Mouse (Mus musculus) hindbrain, embryonic 16.5 days (tissue): ENCODE results near the gene Tmem59l. TPM values are rescaled to one million over a fixed set of nuclear protein-coding genes. Genes with fewer than 3 reads are reported as not detected.
A peak's percentile ranks its signal among the peaks of the same experiment; 100 is the strongest.

Source experiments
- ATAC-seq: fragments of 200-750 bp; cut with Nextera tagmentation; 2 replicates; pipeline ENCODE4 v1.8.0; 2017; ENCODE audit warnings: moderate TSS enrichment, moderate library complexity
- H3K27ac ChIP-seq: fragments of 300-500 bp; sonication (generic); 2 replicates; pipeline ENCODE4 v1.5.1; 2014; ENCODE audit warnings: low read depth, mild to moderate bottlenecking, control low read depth, low read length, moderate library complexity
- H3K27me3 ChIP-seq: fragments of 300-500 bp; sonication (generic); replicated peaks from 2 replicates; pipeline ENCODE4 v1.6.1; 2014; ENCODE audit warnings: low read length; ENCODE audit not compliant: control insufficient read depth, insufficient read depth
- H3K36me3 ChIP-seq: fragments of 300-500 bp; sonication (generic); 2 replicates; pipeline ENCODE4 v1.6.1; 2014; ENCODE audit warnings: mild to moderate bottlenecking, low read length, moderate library complexity, mixed read lengths; ENCODE audit not compliant: control insufficient read depth, insufficient read depth
- H3K4me1 ChIP-seq: fragments of 300-500 bp; sonication (generic); 2 replicates; pipeline ENCODE4 v1.6.1; 2014; ENCODE audit warnings: low read depth, low read length; ENCODE audit not compliant: control insufficient read depth, insufficient read depth
- H3K4me2 ChIP-seq: fragments of 300-500 bp; sonication (generic); 2 replicates; pipeline ENCODE4 v1.6.1; 2014; ENCODE audit warnings: mild to moderate bottlenecking, low read length, control low read depth, moderate library complexity
- H3K4me3 ChIP-seq: fragments of 300-500 bp; sonication (generic); 2 replicates; pipeline ENCODE4 v1.5.1; 2014; ENCODE audit warnings: mild to moderate bottlenecking, low read length, control low read depth, moderate library complexity
- H3K9ac ChIP-seq: fragments of 300-500 bp; sonication (generic); 2 replicates; pipeline ENCODE4 v1.6.1; 2014; ENCODE audit warnings: low read depth, mild to moderate bottlenecking, control low read depth, low read length, moderate library complexity
- H3K9me3 ChIP-seq: fragments of 300-500 bp; sonication (generic); 2 replicates; pipeline ENCODE4 v1.6.1; 2014; ENCODE audit warnings: mild to moderate bottlenecking, low read length, moderate library complexity; ENCODE audit not compliant: control insufficient read depth
- WGBS: fragments of 180-500 bp; shearing (Covaris S2); extraction: QIAGEN DNeasy Blood & Tissue Kit; methylation state at CpG from one replicate; pipeline ENCODE4 v1.1.7; 2014; 5-methylcytosine and 5-hydroxymethylcytosine counted together
- polyA plus RNA-seq: library from polyadenylated mRNA; unstranded; fragments of >200 nt; fragmentation: Nextera tagmentation; extraction: Ambion mirVana; gene quantifications from 2 replicates; pipeline ENCODE4 v1.2.1, GENCODE M21; 2015

Gene Tmem59l
- polyA plus RNA-seq, 1 experiment from 2014 or later, result 190 TPM

- ATAC-seq, result no peak
- H3K9ac ChIP-seq, result peak within 1 kb of the TSS; percentile 33
- no peaks in the 10 kb centered on the region for H3K9me3 ChIP-seq
- WGBS, result under 1% methylated on average over 55 of the region's 93 CpGs
- H3K27me3 ChIP-seq, result peaks cover 80% of the 10 kb centered on the region
- H3K27ac ChIP-seq, result no peak within 1 kb of the TSS
- peaks cover 41% of the 10 kb centered on the region for H3K4me1 ChIP-seq
- no peaks in the 10 kb centered on the region for H3K36me3 ChIP-seq
- H3K4me3 ChIP-seq, result peak within 1 kb of the TSS; percentile 31
- H3K4me2 ChIP-seq, result peak within 1 kb of the TSS; percentile 55
Observed at GRCm38 (mm10) chr8:70492664-70493640, 5.8 kb upstream of the Tmem59l start, which contains the start of gene Crlf1. TSS of gene Crlf1 (plus strand) at chr8:70493158.

GRCm38 (mm10) chr8:70490880-70491495 is 3.8 kb upstream of the Tmem59l start:
- 2% methylated on average over 20 of the region's 20 CpGs for WGBS
- Histone ChIP-seq H3K4me2 (no peak overlapping the region), H3K27me3 (peaks cover 67% of the 10 kb centered on the region), H3K4me3 (no peak overlapping the region), H3K27ac (no peak overlapping the region), H3K9ac (no peak overlapping the region), H3K9me3 (no peaks in the 10 kb centered on the region), H3K36me3 (no peaks in the 10 kb centered on the region), H3K4me1 (peaks cover 50% of the 10 kb centered on the region)
- ATAC-seq, result no peak

GRCm38 (mm10) chr8:70490061-70490879 is 3.1 kb upstream of the Tmem59l start:
- Histone ChIP-seq H3K9me3 (no peaks in the 10 kb centered on the region), H3K4me3 (no peak overlapping the region), H3K27me3 (peaks cover 60% of the 10 kb centered on the region), H3K4me1 (peaks cover 48% of the 10 kb centered on the region), H3K27ac (no peak overlapping the region), H3K36me3 (no peaks in the 10 kb centered on the region), H3K9ac (no peak overlapping the region), H3K4me2 (no peak overlapping the region)
- 6% methylated on average over 10 of the region's 10 CpGs for WGBS
- no peak for ATAC-seq

GRCm38 (mm10) chr8:70489576-70489975 is 2.4 kb upstream of the Tmem59l start:
- under 1% methylated on average over 27 of the region's 41 CpGs for WGBS
- Histone ChIP-seq H3K4me2 (no peak overlapping the region; the same call in 1 of the 2 replicates), H3K4me1 (peaks cover 43% of the 10 kb centered on the region), H3K9me3 (no peaks in the 10 kb centered on the region), H3K36me3 (no peaks in the 10 kb centered on the region), H3K9ac (peak overlapping the region; percentile 36; the same call in 1 of the 2 replicates), H3K27ac (no peak overlapping the region), H3K4me3 (0 out of 2 replicates have a peak overlapping the region, but pooled peaks have one; percentile 13), H3K27me3 (peaks cover 58% of the 10 kb centered on the region)
- no peak for ATAC-seq

GRCm38 (mm10) chr8:70488931-70489470 is 1.8 kb upstream of the Tmem59l start:
- no peak for ATAC-seq
- H3K4me3 ChIP-seq, result peak overlapping the region; percentile 13; the same call in 1 of the 2 replicates
- 5% methylated on average over 14 of the region's 14 CpGs for WGBS

GRCm38 (mm10) chr8:70487993-70488796 is 1.0 kb upstream of the Tmem59l start:
- Histone ChIP-seq H3K27me3 (peaks cover 53% of the 10 kb centered on the region), H3K36me3 (peaks cover 6% of the 10 kb centered on the region; the same call in 1 of the 2 replicates), H3K4me2 (peak overlapping the region; percentile 72), H3K27ac (no peak overlapping the region), H3K4me3 (peak overlapping the region; percentile 32), H3K9me3 (no peaks in the 10 kb centered on the region), H3K4me1 (peaks cover 31% of the 10 kb centered on the region), H3K9ac (peak overlapping the region; percentile 54)
- WGBS, result 2% methylated on average over 50 of the region's 55 CpGs
- no peak for ATAC-seq

More at GRCm38 (mm10) chr8:70488931-70489470, 1.8 kb upstream of the Tmem59l start:
- Histone ChIP-seq H3K4me1 (peaks cover 39% of the 10 kb centered on the region), H3K9ac (no peak overlapping the region), H3K27ac (no peak overlapping the region), H3K27me3 (peaks cover 58% of the 10 kb centered on the region), H3K9me3 (no peaks in the 10 kb centered on the region), H3K36me3 (peaks cover 4% of the 10 kb centered on the region; the same call in 1 of the 2 replicates), H3K4me2 (no peak overlapping the region; the same call in 1 of the 2 replicates)

- peak overlapping the region; percentile 60 for H3K4me3 ChIP-seq
- peak; percentile 7 for ATAC-seq
- no peak overlapping the region for H3K27ac ChIP-seq
- H3K4me1 ChIP-seq, result peaks cover 22% of the 10 kb centered on the region
- no peaks in the 10 kb centered on the region for H3K9me3 ChIP-seq
- peaks cover 6% of the 10 kb centered on the region; the same call in 1 of the 2 replicates for H3K36me3 ChIP-seq
- peak overlapping the region; percentile 72 for H3K4me2 ChIP-seq
- peak overlapping the region; percentile 89 for H3K9ac ChIP-seq
- peaks cover 42% of the 10 kb centered on the region for H3K27me3 ChIP-seq
- WGBS, result 52% methylated on average over 7 of the region's 7 CpGs
Observed at GRCm38 (mm10) chr8:70486191-70486681, 922 bp downstream of the Tmem59l start.

GRCm38 (mm10) chr8:70482943-70483342 is 4.2 kb downstream of the Tmem59l start:
- Histone ChIP-seq H3K27me3 (peaks cover 18% of the 10 kb centered on the region), H3K9ac (no peak overlapping the region), H3K4me2 (no peak overlapping the region), H3K4me1 (peaks cover 10% of the 10 kb centered on the region), H3K36me3 (peaks cover 6% of the 10 kb centered on the region; the same call in 1 of the 2 replicates), H3K27ac (no peak overlapping the region), H3K9me3 (no peaks in the 10 kb centered on the region), H3K4me3 (no peak overlapping the region)
- ATAC-seq, result no peak
- WGBS, result 67% methylated on average over 2 of the region's 2 CpGs
